8 mouse cellular contexts compared by ENCODE assay signal in genomic region chr10:60826461-60827237, GRCm38 (mm10). TPM values are rescaled to one million over a fixed set of nuclear protein-coding genes. Genes with fewer than 3 reads are reported as not detected.
A peak's percentile ranks its signal among the peaks of the same experiment; 100 is the strongest.
DNase-seq lines count a peak whose midpoint lies in the region; ATAC-seq and TF ChIP-seq lines count a peak whose summit lies in the region.

No protein-coding gene starts in this region.

- peak; percentile 18; the same call in 1 of the 2 replicates for ATAC-seq in cerebellum, adult (ENCODE audit: insufficient number of reproducible peaks, low FRiP score, low TSS enrichment)
- no peak for ATAC-seq in forebrain, embryonic 13.5 days
- no peak for ATAC-seq in intestine, postnatal 0 days
- no peak for ATAC-seq in liver, embryonic 12.5 days
- ATAC-seq in erythroblast, adult 5-6 weeks (replicated peaks; ENCODE audit: low FRiP score, poor library complexity, severe bottlenecking): no peak

- peak overlapping the region; percentile 61 for H3K9ac ChIP-seq in forebrain, embryonic 13.5 days
- H3K9ac ChIP-seq in intestine, postnatal 0 days (ENCODE audit: low read depth, low read length): 0 out of 2 replicates have a peak overlapping the region, but pooled peaks have one; percentile 11
- H3K9ac ChIP-seq in liver, embryonic 12.5 days: no peak overlapping the region

- peak overlapping the region; percentile 91 for H3K4me2 ChIP-seq in forebrain, embryonic 13.5 days
- H3K4me2 ChIP-seq in intestine, postnatal 0 days (replicated peaks; ENCODE audit: low read depth): peak overlapping the region; percentile 60
- H3K4me2 ChIP-seq in liver, embryonic 12.5 days: peak overlapping the region; percentile 55

- no peaks in the 10 kb centered on the region for H3K9me3 ChIP-seq in forebrain, embryonic 13.5 days (replicated peaks)
- no peaks in the 10 kb centered on the region for H3K9me3 ChIP-seq in intestine, postnatal 0 days (ENCODE audit: control insufficient read depth)
- no peaks in the 10 kb centered on the region for H3K9me3 ChIP-seq in liver, embryonic 12.5 days (replicated peaks)

- H3K4me1 ChIP-seq in forebrain, embryonic 13.5 days: peaks cover 58% of the 10 kb centered on the region
- H3K4me1 ChIP-seq in intestine, postnatal 0 days (replicated peaks; ENCODE audit: control insufficient read depth, insufficient read depth, low read length): peaks cover 6% of the 10 kb centered on the region; the same call in 1 of the 2 replicates
- H3K4me1 ChIP-seq in liver, embryonic 12.5 days: peaks cover 21% of the 10 kb centered on the region
- H3K4me1 ChIP-seq in olfactory bulb, adult 2 months (ENCODE audit: control insufficient read depth, insufficient read depth, low read length): peaks cover 34% of the 10 kb centered on the region

- peak; percentile 34 for DNase-seq in adrenal gland, postnatal 25 days
- no peak for DNase-seq in adrenal gland, postnatal 4 days (ENCODE audit: low spot score in 2 of 2)

- 2% methylated on average over 27 of the region's 34 CpGs for WGBS in forebrain, embryonic 13.5 days
- 5% methylated on average over 34 of the region's 34 CpGs for WGBS in intestine, postnatal 0 days
- WGBS in liver, embryonic 12.5 days (ENCODE audit: insufficient replicate concordance): 2% methylated on average over 34 of the region's 34 CpGs
- 6% methylated on average over 34 of the region's 34 CpGs for WGBS in olfactory bulb, adult 2 months

- H3K36me3 ChIP-seq in forebrain, embryonic 13.5 days (ENCODE audit: poor library complexity, severe bottlenecking): no peaks in the 10 kb centered on the region
- H3K36me3 ChIP-seq in intestine, postnatal 0 days (ENCODE audit: control insufficient read depth, insufficient read depth): no peaks in the 10 kb centered on the region
- H3K36me3 ChIP-seq in liver, embryonic 12.5 days: no peaks in the 10 kb centered on the region

- TF ChIP-seq CTCF in intestine, postnatal 0 days (IDR thresholded peaks at IDR 0.05; ENCODE audit: low read depth): peak; percentile 52
- 0 out of 2 replicates have a peak, but pooled peaks have one; percentile 35 for TF ChIP-seq CTCF in olfactory bulb, adult 2 months (IDR thresholded peaks at IDR 0.05; ENCODE audit: insufficient read depth, low read depth, low read length)

- H3K27me3 ChIP-seq in forebrain, embryonic 13.5 days: peaks cover 39% of the 10 kb centered on the region
- H3K27me3 ChIP-seq in intestine, postnatal 0 days (replicated peaks; ENCODE audit: control insufficient read depth, insufficient read depth, low read length): peaks cover 27% of the 10 kb centered on the region
- H3K27me3 ChIP-seq in liver, embryonic 12.5 days (replicated peaks): peaks cover 89% of the 10 kb centered on the region

- no peak overlapping the region for H3K27ac ChIP-seq in forebrain, embryonic 13.5 days
- H3K27ac ChIP-seq in intestine, postnatal 0 days (ENCODE audit: low read depth, low read length): no peak overlapping the region
- no peak overlapping the region for H3K27ac ChIP-seq in liver, embryonic 12.5 days
- no peak overlapping the region for H3K27ac ChIP-seq in olfactory bulb, adult 2 months (ENCODE audit: insufficient read depth, low read depth, low read length)

- TF ChIP-seq POLR2A in olfactory bulb, adult 2 months (IDR thresholded peaks at IDR 0.05; ENCODE audit: insufficient read depth, low read depth, low read length): no peak

- peak overlapping the region; percentile 45 for H3K4me3 ChIP-seq in forebrain, embryonic 13.5 days
- H3K4me3 ChIP-seq in intestine, postnatal 0 days (ENCODE audit: low read depth, low read length): peak overlapping the region; percentile 36
- peak overlapping the region; percentile 21 for H3K4me3 ChIP-seq in liver, embryonic 12.5 days
- H3K4me3 ChIP-seq in olfactory bulb, adult 2 months (ENCODE audit: insufficient read depth, low read depth, low read length): peak overlapping the region; percentile 46

RNA-seq across cellular contexts. Expression of gene Unc5b, which starts 4.7 kb away (rescaled TPM):
- total RNA-seq in adrenal gland, postnatal 25 days (2021): 5.5 and 8.0 TPM in 2 replicates
- 10 to 100 TPM; 13.3 to 17.6 TPM for total RNA-seq in adrenal gland, postnatal 4 days (2021)
- 2.3 and 2.8 TPM in 2 replicates for polyA plus RNA-seq in forebrain, embryonic 13.5 days (2015; fragmentation: Nextera tagmentation; extraction: Ambion mirVana)
- 2.5 and 2.6 TPM in 2 replicates for polyA plus RNA-seq in intestine, postnatal 0 days (2015; fragmentation: Nextera tagmentation; extraction: Ambion mirVana)
- polyA plus RNA-seq in liver, embryonic 12.5 days (2016; fragmentation: Nextera tagmentation; extraction: Ambion mirVana): 1.3 and 1.4 TPM in 2 replicates
- polyA plus RNA-seq in olfactory bulb, adult 2 months (2012; ENCODE audit: insufficient read depth, insufficient read length, low replicate concordance, missing spikeins): not detected in 2 replicates
- not detected in 2 replicates for total RNA-seq in erythroblast, adult 5-6 weeks (2015; ENCODE audit: low replicate concordance)
- not detected in 2 replicates for total RNA-seq in erythroblast, adult 5-6 weeks (2017; ENCODE audit: low replicate concordance)
